Mouse (Mus musculus) thymus, adult 2 months (tissue): ENCODE results near the gene Nos3.

Experiments
- CTCF ChIP-seq: fragments of 200-500 bp; IDR thresholded peaks from 2 replicates; pipeline ENCODE4 v1.5.1; 2012; ENCODE audit warnings: mild to moderate bottlenecking, control low read depth, low read length, moderate library complexity, borderline replicate concordance; ENCODE audit not compliant: control insufficient read depth, poor library complexity, insufficient read depth; ENCODE audit errors: extremely low read depth
- POLR2A ChIP-seq: fragments of 200-500 bp; IDR thresholded peaks from 2 replicates; pipeline ENCODE4 v1.6.1; 2012; ENCODE audit warnings: mild to moderate bottlenecking, low read length, control low read depth, moderate library complexity; ENCODE audit not compliant: control insufficient read depth, poor library complexity, insufficient read depth; ENCODE audit errors: extremely low read depth

DNA sequence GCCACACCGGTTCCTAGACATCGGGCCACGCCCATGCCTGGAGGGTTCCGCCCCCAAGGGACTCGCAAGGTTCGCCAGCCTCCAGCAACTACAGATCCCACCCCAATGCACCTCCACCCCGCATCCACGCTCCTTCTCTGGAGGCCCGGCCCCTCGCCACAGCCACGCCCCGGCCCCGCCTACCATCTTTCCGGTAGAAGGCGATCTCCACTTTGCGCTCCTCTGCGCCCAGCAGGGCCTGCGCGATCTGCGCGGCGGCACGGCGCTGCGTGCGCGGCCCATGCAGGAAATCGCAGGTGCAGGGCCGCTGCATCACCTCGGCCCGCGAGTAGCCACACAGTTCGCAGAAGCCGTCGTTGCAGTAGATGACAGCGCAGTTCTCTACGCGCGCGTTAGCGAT, 16.5 kb upstream of the Nos3 start:
- peak; percentile 99 for TF ChIP-seq POLR2A
- peak; percentile 47; the same call in 1 of the 2 replicates for TF ChIP-seq CTCF
